Comparison of ENCODE assay signal across 9 mouse cellular contexts in genomic region chr7:19889881-19890280, GRCm38 (mm10). TPM values are rescaled to one million over a fixed set of nuclear protein-coding genes. Genes with fewer than 3 reads are reported as not detected.
DNase-seq lines count a peak whose midpoint lies in the region; ATAC-seq and TF ChIP-seq lines count a peak whose summit lies in the region.
"Had no signal": no experiment of that assay in that cellular context is flagged by ENCODE, and none has a peak within 500 bp of the region (broad histone marks: within the 10 kb centered on the region; RNA-seq: fewer than 3 reads in every experiment).

No protein-coding gene starts in this region.

- peak; percentile 66; the same call in 1 of the 2 replicates for ATAC-seq in neutrophil, adult 5-6 weeks (ENCODE audit: extremely low read depth, insufficient number of reproducible peaks, low FRiP score, poor library complexity, severe bottlenecking)
- ATAC-seq in erythroid progenitor cell, adult 5-6 weeks (replicated peaks; ENCODE audit: low FRiP score, poor library complexity, severe bottlenecking) = no peak

- peak; percentile 54 for DNase-seq in gastrocnemius, adult 2 months
- no peak for DNase-seq in gastrocnemius, adult 8-10 months (ENCODE audit: low spot score in 2 of 2)
- peak; percentile 50 for DNase-seq in ovary, postnatal 14 days (ENCODE audit: low spot score)
- DNase-seq in ovary, adult 18-20 months (ENCODE audit: low spot score) = no peak
- peak; percentile 59 for DNase-seq in adrenal gland, postnatal 25 days
- DNase-seq in kidney, postnatal 14 days = peak; percentile 50

- no peak overlapping the region for H3K4me3 ChIP-seq in gastrocnemius, adult 2 months

- H3K27ac ChIP-seq in gastrocnemius, adult 2 months = no peak overlapping the region

- peak; percentile 80 for TF ChIP-seq CTCF in gastrocnemius, adult 2 months (IDR thresholded peaks at IDR 0.05)

- intact Hi-C loops in gastrocnemius, adult 2 months (cut with DNase I) = no loop called here

RNA-seq across cellular contexts. Expression of gene Ceacam19, which starts 2.1 kb away (rescaled TPM):
- not detected for total RNA-seq in gastrocnemius, adult 2 months (2021)
- not detected for total RNA-seq in gastrocnemius, adult 8-10 months (2022)
- total RNA-seq in adrenal gland, postnatal 25 days (2021) = not detected in 2 replicates
- total RNA-seq in neutrophil, adult 5-6 weeks (2017) = 0.47 TPM in 1 of 2 replicates, not detected in the other
- not detected in 2 replicates for total RNA-seq in erythroid progenitor cell, adult 5-6 weeks (2015; ENCODE audit: low replicate concordance)
- total RNA-seq in erythroid progenitor cell, adult 5-6 weeks (2017; ENCODE audit: low replicate concordance) = not detected in 2 replicates
- total RNA-seq: layer of hippocampus, postnatal 25 days had no signal

RNA-seq across cellular contexts. Expression of gene Ceacam16, which starts 28.8 kb away (rescaled TPM):
- total RNA-seq in gastrocnemius, adult 2 months (2021) = not detected
- total RNA-seq in gastrocnemius, adult 8-10 months (2022) = not detected
- total RNA-seq in adrenal gland, postnatal 25 days (2021) = not detected in 2 replicates
- 3.3 and 5.2 TPM in 2 replicates for total RNA-seq in neutrophil, adult 5-6 weeks (2017)
- total RNA-seq in erythroid progenitor cell, adult 5-6 weeks (2015; ENCODE audit: low replicate concordance) = not detected in 2 replicates
- not detected in 2 replicates for total RNA-seq in erythroid progenitor cell, adult 5-6 weeks (2017; ENCODE audit: low replicate concordance)
- total RNA-seq: layer of hippocampus, postnatal 25 days had no signal

RNA-seq across cellular contexts. Expression of gene Pvr, which starts 31.1 kb away (rescaled TPM):
- total RNA-seq in gastrocnemius, adult 2 months (2021) = 1 to 10 TPM; 5.9 to 6.3 TPM
- 1 to 10 TPM; 4.3 to 6.7 (median 4.9) TPM for total RNA-seq in gastrocnemius, adult 8-10 months (2022)
- 31.6 and 34.1 TPM in 2 replicates for total RNA-seq in adrenal gland, postnatal 25 days (2021)
- total RNA-seq in neutrophil, adult 5-6 weeks (2017) = 6.8 and 9.2 TPM in 2 replicates
- 0.72 TPM in 1 of 2 replicates, not detected in the other for total RNA-seq in erythroid progenitor cell, adult 5-6 weeks (2015; ENCODE audit: low replicate concordance)
- 0.13 and 2.0 TPM in 2 replicates for total RNA-seq in erythroid progenitor cell, adult 5-6 weeks (2017; ENCODE audit: low replicate concordance)

RNA-seq across cellular contexts. Expression of gene Gm19345, which starts 38.1 kb away (rescaled TPM):
- not detected for total RNA-seq in gastrocnemius, adult 2 months (2021)
- not detected for total RNA-seq in gastrocnemius, adult 8-10 months (2022)
- total RNA-seq in adrenal gland, postnatal 25 days (2021) = 0.55 and 1.6 TPM in 2 replicates
- 1.6 TPM in 1 of 2 replicates, not detected in the other for total RNA-seq in neutrophil, adult 5-6 weeks (2017)
- not detected in 2 replicates for total RNA-seq in erythroid progenitor cell, adult 5-6 weeks (2015; ENCODE audit: low replicate concordance)
- not detected in 2 replicates for total RNA-seq in erythroid progenitor cell, adult 5-6 weeks (2017; ENCODE audit: low replicate concordance)

Comparison
In these comparisons a context has a peak if more than half of its experiments do, and no peak if none do; other contexts are left out.
1. DNase-seq: peak in gastrocnemius, adult 2 months (single experiment), ovary, postnatal 14 days (single experiment), adrenal gland, postnatal 25 days (single experiment) and kidney, postnatal 14 days (single experiment); none in gastrocnemius, adult 8-10 months (0 of 2) and ovary, adult 18-20 months (single experiment).